Mouse (Mus musculus) gastrocnemius, postnatal 4 days (tissue): ENCODE results near the gene Slc7a11. TPM values are rescaled to one million over a fixed set of nuclear protein-coding genes. Genes with fewer than 3 reads are reported as not detected.
A peak's percentile ranks its signal among the peaks of the same experiment; 100 is the strongest.

ENCODE experiments used
- DNase-seq, 2 experiments: peaks; one replicate each; pipeline ENCODE4 v3.0.0; 2021 to 2022; ENCODE audit warnings: low spot score in 2 of 2, mixed read lengths in 2 of 2
- total RNA-seq, 2 experiments: library from RNA; stranded (reverse); gene quantifications; 2 replicates each; pipeline ENCODE4 v1.2.3; 2021

Gene Slc7a11
- total RNA-seq, 2 experiments from 2014 or later, result 0.37 to 0.39 TPM

- no peak for DNase-seq
These were observed 441.8 kb downstream of the Slc7a11 start for GRCm38 (mm10) chr3:50001635-50002034.

- no peak for DNase-seq
These were observed 450.5 kb downstream of the Slc7a11 start for GRCm38 (mm10) chr3:49992891-49993290.

GRCm38 (mm10) chr3:49987236-49987635, 456.2 kb downstream of the Slc7a11 start:
- DNase-seq, result no peak

GRCm38 (mm10) chr3:49984795-49985194, 458.6 kb downstream of the Slc7a11 start:
- no peak for DNase-seq

GRCm38 (mm10) chr3:49983429-49984268, 459.8 kb downstream of the Slc7a11 start:
- DNase-seq, result no peak

- DNase-seq, result no peak
These were observed 469.4 kb downstream of the Slc7a11 start for GRCm38 (mm10) chr3:49973994-49974393.

- DNase-seq, result no peak
These were observed 477.8 kb downstream of the Slc7a11 start for GRCm38 (mm10) chr3:49965569-49965968.

GRCm38 (mm10) chr3:49960581-49960980, 482.8 kb downstream of the Slc7a11 start:
- DNase-seq, result no peak

GRCm38 (mm10) chr3:49946845-49947244, 496.6 kb downstream of the Slc7a11 start:
- DNase-seq, result peak in 1 of 2 experiments; percentile 26

GRCm38 (mm10) chr3:49944783-49945182, 498.6 kb downstream of the Slc7a11 start:
- no peak for DNase-seq

GRCm38 (mm10) chr3:49937611-49938010, 505.8 kb downstream of the Slc7a11 start:
- no peak for DNase-seq

GRCm38 (mm10) chr3:49929496-49929895, 513.9 kb downstream of the Slc7a11 start:
- no peak for DNase-seq

- DNase-seq, result peak in 1 of 2 experiments; percentile 25
These were observed 514.7 kb downstream of the Slc7a11 start for GRCm38 (mm10) chr3:49928509-49929263.

GRCm38 (mm10) chr3:49913929-49914328, 529.5 kb downstream of the Slc7a11 start:
- DNase-seq, result no peak

GRCm38 (mm10) chr3:49910922-49911321, 532.5 kb downstream of the Slc7a11 start:
- no peak for DNase-seq

GRCm38 (mm10) chr3:49908426-49909341, 534.7 kb downstream of the Slc7a11 start:
- DNase-seq, result peak in 1 of 2 experiments; percentile 33

GRCm38 (mm10) chr3:49893945-49894344, 549.5 kb downstream of the Slc7a11 start:
- DNase-seq, result no peak

- no peak for DNase-seq
These were observed 556.1 kb downstream of the Slc7a11 start for GRCm38 (mm10) chr3:49887359-49887758.

- no peak for DNase-seq
These were observed 557.0 kb downstream of the Slc7a11 start for GRCm38 (mm10) chr3:49886220-49886945.

GRCm38 (mm10) chr3:49880496-49880895, 562.9 kb downstream of the Slc7a11 start:
- no peak for DNase-seq
